ENCODE assay signal across 19 mouse cellular contexts in the genomic region with DNA sequence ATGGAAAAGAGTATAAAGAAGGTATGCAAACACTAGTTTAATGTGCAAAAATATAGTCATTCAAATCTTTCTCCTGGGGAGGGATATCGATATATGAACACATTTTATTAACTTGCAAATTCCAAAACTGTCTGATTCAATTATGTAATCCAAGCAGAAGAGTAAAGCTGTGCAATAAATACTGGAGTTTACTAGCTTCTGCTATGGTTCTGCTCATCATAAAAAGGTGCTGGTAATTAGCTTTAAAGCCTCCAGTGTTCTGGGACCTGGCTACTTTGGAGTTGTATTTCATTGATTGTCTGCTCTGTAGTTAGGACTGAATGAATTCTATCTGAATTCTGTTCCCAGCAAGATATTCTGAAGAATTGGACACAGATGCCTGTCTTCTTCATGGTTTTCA.
"Had no signal": no experiment of that assay in that cellular context is flagged by ENCODE, and none has a peak within 500 bp of the region (broad histone marks: within the 10 kb centered on the region; RNA-seq: fewer than 3 reads in every experiment).

No protein-coding gene starts in this region.

- H3K4me1 ChIP-seq: midbrain, embryonic 10.5 days; midbrain, embryonic 12.5 days; neural tube, embryonic 13.5 days; neural tube, embryonic 15.5 days had no signal

- H3K4me3 ChIP-seq: midbrain, embryonic 10.5 days; midbrain, embryonic 12.5 days; myocyte; neural tube, embryonic 13.5 days; neural tube, embryonic 15.5 days had no signal

- H3K4me2 ChIP-seq: lung, embryonic 14.5 days; midbrain, embryonic 12.5 days; neural tube, embryonic 13.5 days; neural tube, embryonic 15.5 days had no signal

- H3K27me3 ChIP-seq: midbrain, embryonic 12.5 days; neural tube, embryonic 13.5 days; neural tube, embryonic 15.5 days had no signal

- DNase-seq: lung, adult 18-20 months; lung, embryonic 14.5 days; lung, postnatal 10 days; lung, postnatal 4 days; midbrain, embryonic 14.5 days; retina, postnatal 1 day; right cerebral cortex, adult 18-20 months; right cerebral cortex, postnatal 25 days; right cerebral cortex, postnatal 4 days; spleen, adult 18-20 months; thymus, adult 18-20 months; thymus, postnatal 14 days; thymus, postnatal 36 days had no signal

- H3K9ac ChIP-seq: lung, embryonic 14.5 days; midbrain, embryonic 12.5 days; neural tube, embryonic 13.5 days; neural tube, embryonic 15.5 days had no signal

- ATAC-seq: midbrain, embryonic 16.5 days had no signal

- H3K9me3 ChIP-seq: midbrain, embryonic 10.5 days; midbrain, embryonic 12.5 days; neural tube, embryonic 13.5 days; neural tube, embryonic 15.5 days had no signal

- H3K36me3 ChIP-seq: midbrain, embryonic 10.5 days; midbrain, embryonic 12.5 days; neural tube, embryonic 13.5 days; neural tube, embryonic 15.5 days had no signal

- H3K27ac ChIP-seq: midbrain, embryonic 10.5 days; midbrain, embryonic 12.5 days; neural tube, embryonic 13.5 days; neural tube, embryonic 15.5 days had no signal
